Mouse (Mus musculus): ENCODE measurements at regions not wholly inside any gene's neighbourhood (a gene's known extent, or its start where the extent isn't known, plus 50 kb on each side); places are given as distances from the start of the nearest gene placed in this dataset.

- DNase-seq (ENCODE audit: low spot score in 2 of 2): no peak
Measured at GRCm38 (mm10) chr4:72060605-72061352, 139.9 kb downstream of the Tle1 start.

GRCm38 (mm10) chr4:72049638-72050454 is 150.9 kb downstream of the Tle1 start:
- no peak for DNase-seq (ENCODE audit: low spot score in 2 of 2)

- DNase-seq (ENCODE audit: low spot score in 2 of 2): no peak
Measured at GRCm38 (mm10) chr4:72022152-72022551, 178.6 kb downstream of the Tle1 start.

- DNase-seq (ENCODE audit: low spot score in 2 of 2): no peak
Measured at GRCm38 (mm10) chr4:72014221-72014850, 186.4 kb downstream of the Tle1 start.

GRCm38 (mm10) chr4:72013583-72013982 is 187.1 kb downstream of the Tle1 start:
- no peak for DNase-seq (ENCODE audit: low spot score in 2 of 2)

- no peak for DNase-seq (ENCODE audit: low spot score in 2 of 2)
Measured at GRCm38 (mm10) chr4:72010316-72010715, 190.4 kb downstream of the Tle1 start.

- no peak for DNase-seq (ENCODE audit: low spot score in 2 of 2)
Measured at GRCm38 (mm10) chr4:72005926-72006325, 194.8 kb downstream of the Tle1 start.

GRCm38 (mm10) chr4:72001221-72001875 is 199.4 kb downstream of the Tle1 start:
- DNase-seq (ENCODE audit: low spot score in 2 of 2): no peak

- peak; percentile 15 to 32 for DNase-seq (ENCODE audit: low spot score in 2 of 2)
Measured at GRCm38 (mm10) chr4:71968701-71969100, 210.9 kb upstream of the Gm11232 start.

- DNase-seq (ENCODE audit: low spot score in 2 of 2): no peak
Measured at GRCm38 (mm10) chr4:71953441-71953840, 195.7 kb upstream of the Gm11232 start.

- DNase-seq (ENCODE audit: low spot score in 2 of 2): no peak
Measured at GRCm38 (mm10) chr4:71933240-71933986, 175.6 kb upstream of the Gm11232 start.

GRCm38 (mm10) chr4:71932818-71933217 is 175.1 kb upstream of the Gm11232 start:
- no peak for DNase-seq (ENCODE audit: low spot score in 2 of 2)

- DNase-seq (ENCODE audit: low spot score in 2 of 2): no peak
Measured at GRCm38 (mm10) chr4:71911551-71911950, 153.8 kb upstream of the Gm11232 start.

GRCm38 (mm10) chr4:71875651-71876050 is 117.9 kb upstream of the Gm11232 start:
- no peak for DNase-seq (ENCODE audit: low spot score in 2 of 2)

GRCm38 (mm10) chr4:71866948-71867347 is 109.2 kb upstream of the Gm11232 start:
- no peak for DNase-seq (ENCODE audit: low spot score in 2 of 2)

- no peak for DNase-seq (ENCODE audit: low spot score in 2 of 2)
Measured at GRCm38 (mm10) chr4:71841833-71842232, 84.1 kb upstream of the Gm11232 start.

- no peak for DNase-seq (ENCODE audit: low spot score in 2 of 2)
Measured at GRCm38 (mm10) chr4:71840774-71841146, 83.0 kb upstream of the Gm11232 start.

GRCm38 (mm10) chr4:71839803-71840773 is 82.3 kb upstream of the Gm11232 start:
- no peak for DNase-seq (ENCODE audit: low spot score in 2 of 2)

- DNase-seq (ENCODE audit: low spot score in 2 of 2): no peak
Measured at GRCm38 (mm10) chr4:71839134-71839802, 81.5 kb upstream of the Gm11232 start.
